Mouse (Mus musculus) ovary, postnatal 10 days (tissue): Measurements from ENCODE around the gene Ranbp2.
A peak's percentile ranks its signal among the peaks of the same experiment; 100 is the strongest.

ENCODE experiments used
- DNase-seq: peaks from one replicate; pipeline ENCODE4 v3.0.0; 2022; ENCODE audit warnings: low spot score

Gene Ranbp2

GRCm38 (mm10) chr10:58446384-58447279, at the start of gene Ranbp2:
Gene Ranbp2 (plus strand): TSS chr10:58446920.
- DNase-seq, result peak; percentile 90

- no peak for DNase-seq
These were observed 47.8 kb upstream of the Ranbp2 start for GRCm38 (mm10) chr10:58398941-58399340.

GRCm38 (mm10) chr10:58401838-58402237, 44.9 kb upstream of the Ranbp2 start:
- DNase-seq, result no peak

DNA sequence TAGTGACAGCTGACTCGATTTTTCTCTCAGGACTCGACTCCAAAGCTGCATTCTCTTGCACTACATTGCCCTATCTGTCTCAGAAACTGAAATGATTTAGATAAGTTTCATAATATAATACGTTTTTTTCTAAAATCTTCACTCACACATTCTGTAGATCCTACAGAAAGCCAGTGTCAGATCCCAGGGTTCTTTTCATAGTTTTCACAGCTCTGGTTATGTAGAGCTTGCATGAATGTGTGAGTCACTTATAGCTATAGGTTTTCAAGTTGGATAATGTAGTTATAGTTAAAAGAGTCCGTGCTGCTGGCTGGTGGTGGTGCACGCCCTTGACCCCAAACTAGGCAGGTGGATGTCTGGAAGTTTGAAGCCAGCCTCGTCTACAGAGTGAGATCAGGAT, 42.1 kb upstream of the Ranbp2 start:
- no peak for DNase-seq

DNA sequence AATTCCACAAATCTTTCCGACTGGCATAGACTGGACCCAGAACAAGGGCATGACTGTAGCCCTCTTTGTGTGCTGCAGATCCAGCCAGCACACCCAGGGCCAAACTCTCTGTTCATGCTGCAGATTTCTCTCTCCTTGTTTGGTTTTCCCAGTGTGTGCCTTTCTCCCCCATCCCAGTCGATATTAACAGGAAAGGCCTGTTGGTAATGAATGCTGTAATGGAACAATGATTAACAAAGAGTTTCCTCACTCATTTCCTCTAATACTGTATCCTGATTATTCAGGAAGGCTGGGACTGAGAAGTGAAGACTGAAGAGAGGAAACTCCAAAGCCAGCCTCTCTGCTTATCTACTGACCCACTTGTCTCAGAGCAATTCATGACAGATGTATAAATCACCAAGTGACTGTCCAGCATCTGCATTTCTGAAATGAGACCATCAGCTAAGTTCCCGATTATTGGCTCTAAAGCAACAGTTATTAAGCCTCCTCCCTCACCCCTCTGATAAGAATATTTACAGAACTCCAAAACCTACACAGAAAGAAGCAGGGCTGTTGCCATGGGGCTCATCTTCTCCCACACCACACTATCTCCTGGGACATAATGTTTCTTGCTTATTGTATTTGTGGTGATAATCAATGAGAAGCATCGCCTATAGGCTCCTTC, 41.3 kb upstream of the Ranbp2 start:
- DNase-seq, result no peak

DNA sequence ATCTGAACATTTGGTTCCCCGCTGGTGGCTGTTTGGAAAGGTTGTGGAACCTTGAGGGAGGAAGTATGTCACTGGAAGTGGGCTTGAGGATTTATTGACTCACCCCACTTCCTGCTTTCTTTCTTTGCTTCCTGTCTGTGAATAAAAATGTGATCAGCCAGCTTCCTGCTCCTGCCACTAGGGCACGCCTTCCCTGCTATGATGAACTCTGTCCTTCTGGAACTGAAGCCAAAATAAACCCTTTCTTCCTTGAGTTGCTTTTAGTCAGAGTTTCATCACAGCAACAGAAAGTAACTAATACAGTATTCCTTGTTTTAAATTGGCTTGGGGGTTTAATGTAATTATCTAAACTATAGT, 40.8 kb upstream of the Ranbp2 start:
- DNase-seq, result no peak

DNA sequence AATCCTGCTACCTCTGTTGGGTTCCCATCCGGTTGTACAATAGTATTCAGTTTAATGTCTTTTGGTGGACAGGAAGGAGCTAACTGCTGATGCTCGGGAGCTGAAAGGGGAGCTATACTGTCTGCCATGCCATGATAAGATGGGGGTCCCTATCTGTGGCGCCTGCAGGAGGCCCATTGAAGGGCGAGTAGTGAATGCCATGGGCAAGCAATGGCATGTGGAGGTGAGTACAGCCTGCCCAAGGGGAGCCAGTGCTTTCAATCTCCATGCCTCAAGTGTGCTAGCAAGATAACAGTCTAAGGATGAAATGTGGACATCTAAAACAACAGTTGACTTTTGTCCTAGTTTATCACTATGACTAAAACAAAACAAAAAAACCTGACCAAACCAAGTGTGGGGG, 34.4 kb upstream of the Ranbp2 start:
- DNase-seq, result no peak

DNA sequence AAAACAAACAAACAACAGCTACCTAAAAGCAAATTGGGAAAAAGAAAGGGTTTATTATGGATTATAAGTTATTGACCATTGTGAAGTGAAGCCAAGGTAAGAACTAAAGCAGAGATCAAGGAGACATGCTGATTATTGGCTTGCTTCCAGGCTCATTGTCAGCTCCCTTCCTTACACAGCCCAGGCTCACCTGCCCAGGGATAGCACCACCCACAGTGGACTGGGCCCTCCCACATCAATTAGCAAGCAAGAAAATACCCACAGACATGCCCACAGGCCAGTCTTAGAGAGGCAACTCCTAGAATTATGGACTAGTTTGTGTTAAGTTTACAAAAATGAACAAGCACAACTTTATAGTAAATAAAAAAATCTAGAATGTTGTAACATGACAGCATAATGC, 33.9 kb upstream of the Ranbp2 start:
- no peak for DNase-seq

- no peak for DNase-seq
These were observed 30.0 kb upstream of the Ranbp2 start for GRCm38 (mm10) chr10:58416702-58417101.

- DNase-seq, result no peak
These were observed 28.3 kb upstream of the Ranbp2 start for GRCm38 (mm10) chr10:58418290-58418971.

- DNase-seq, result no peak
These were observed 18.8 kb upstream of the Ranbp2 start for GRCm38 (mm10) chr10:58427930-58428329.

- DNase-seq, result no peak
These were observed 870 bp upstream of the Ranbp2 start for GRCm38 (mm10) chr10:58445850-58446249.

GRCm38 (mm10) chr10:58447280-58447781, 611 bp downstream of the Ranbp2 start:
- DNase-seq, result no peak

GRCm38 (mm10) chr10:58451575-58451974, 4.9 kb downstream of the Ranbp2 start:
- DNase-seq, result no peak

DNA sequence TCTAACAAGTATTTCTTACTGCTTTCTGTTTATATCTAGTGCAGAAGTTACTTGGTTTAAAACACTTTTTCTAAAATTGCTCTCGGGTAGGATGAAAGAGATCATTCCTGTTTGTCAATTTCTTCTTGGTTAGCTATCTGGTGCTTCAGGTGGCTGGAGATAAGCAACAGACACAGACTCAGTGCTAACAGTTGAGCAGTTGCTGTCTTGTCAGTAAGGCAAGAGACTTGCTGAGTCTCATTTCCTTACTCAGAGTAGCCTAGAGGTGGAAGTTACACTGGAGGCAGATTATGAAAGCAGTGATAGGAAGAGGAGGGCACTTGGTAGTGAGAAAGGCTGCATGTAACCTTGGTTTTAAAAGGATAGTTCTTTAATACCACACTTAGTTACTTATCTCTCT, 5.5 kb downstream of the Ranbp2 start:
- no peak for DNase-seq

DNA sequence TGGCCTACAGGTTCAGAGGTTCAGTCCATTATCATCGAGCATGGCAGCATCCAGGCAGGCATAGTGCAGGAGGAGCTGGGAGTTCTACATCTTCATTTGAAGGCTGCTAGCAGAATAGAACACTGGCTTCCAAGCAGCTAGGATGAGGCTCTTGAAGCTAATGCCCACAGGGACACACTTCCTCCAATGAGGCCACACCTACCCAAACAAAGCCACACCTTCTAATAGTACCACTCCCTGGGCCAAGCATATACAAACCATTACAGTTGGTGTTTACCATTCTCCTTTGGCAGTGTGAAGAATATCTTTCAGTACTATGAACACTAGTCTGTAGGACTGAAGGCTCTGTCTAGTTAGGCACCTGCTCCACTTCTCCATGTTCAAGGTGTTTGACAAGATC, 13.2 kb downstream of the Ranbp2 start:
- no peak for DNase-seq

DNA sequence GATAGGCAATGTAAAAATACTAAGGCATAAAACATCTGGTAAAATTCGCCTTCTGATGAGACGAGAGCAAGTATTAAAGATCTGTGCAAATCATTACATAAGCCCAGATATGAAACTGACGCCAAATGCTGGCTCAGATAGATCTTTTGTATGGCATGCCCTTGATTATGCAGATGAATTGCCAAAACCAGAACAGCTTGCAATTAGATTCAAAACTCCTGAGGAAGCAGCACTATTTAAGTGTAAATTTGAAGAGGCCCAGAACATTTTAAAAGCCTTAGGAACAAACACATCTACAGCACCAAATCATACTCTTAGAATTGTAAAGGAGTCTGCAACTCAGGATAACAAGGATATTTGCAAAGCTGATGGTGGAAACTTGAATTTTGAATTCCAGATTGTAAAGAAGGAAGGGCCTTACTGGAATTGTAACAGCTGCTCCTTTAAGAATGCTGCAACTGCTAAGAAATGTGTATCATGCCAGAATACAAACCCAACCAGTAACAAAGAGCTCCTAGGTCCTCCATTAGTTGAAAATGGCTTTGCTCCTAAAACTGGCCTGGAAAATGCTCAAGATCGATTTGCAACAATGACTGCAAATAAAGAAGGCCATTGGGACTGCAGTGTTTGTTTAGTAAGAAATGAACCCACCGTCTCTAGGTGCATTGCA, 30.5 kb downstream of the Ranbp2 start:
- no peak for DNase-seq

- no peak for DNase-seq
These were observed 31.4 kb downstream of the Ranbp2 start for GRCm38 (mm10) chr10:58478071-58478578.

GRCm38 (mm10) chr10:58479954-58480490, 33.3 kb downstream of the Ranbp2 start:
- DNase-seq, result no peak

DNA sequence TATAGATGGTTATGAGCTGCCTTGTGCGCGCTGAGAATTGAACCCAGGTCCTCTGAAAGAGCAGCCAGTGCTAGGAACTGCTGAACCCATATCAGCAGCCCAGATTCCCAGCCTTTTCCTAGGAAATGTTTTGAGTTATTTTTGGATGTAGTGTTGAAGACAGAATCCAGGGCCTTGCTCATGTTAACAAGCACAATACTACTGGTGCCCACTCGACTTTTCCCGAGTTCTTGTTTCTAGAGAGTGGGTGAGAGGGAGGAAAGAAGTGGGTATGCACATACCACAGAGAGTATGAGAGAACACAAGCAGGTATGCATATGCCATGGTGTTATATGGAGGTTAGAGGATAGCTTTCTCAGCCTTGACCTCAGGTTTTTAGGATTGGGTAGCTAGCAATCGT, 44.3 kb downstream of the Ranbp2 start:
- DNase-seq, result no peak

DNA sequence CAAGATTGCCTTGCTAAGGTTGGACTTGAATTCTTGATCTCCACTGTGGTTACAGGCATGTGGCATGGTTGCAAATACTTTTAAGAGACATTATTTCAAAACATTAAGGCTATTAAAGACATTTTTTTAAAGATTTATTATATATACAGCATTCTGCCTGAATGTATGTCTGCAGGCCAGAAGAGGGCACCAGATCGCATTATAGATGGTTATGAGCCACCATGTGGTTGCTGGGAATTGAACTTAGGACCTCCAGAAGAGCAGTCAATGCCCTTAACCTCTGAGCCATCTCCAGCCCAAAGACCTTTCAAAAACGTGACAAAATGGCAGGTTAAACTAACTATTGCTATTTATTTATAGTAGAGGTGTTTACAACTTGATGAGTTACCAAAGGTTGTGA, 48.9 kb downstream of the Ranbp2 start:
- DNase-seq, result no peak

DNA sequence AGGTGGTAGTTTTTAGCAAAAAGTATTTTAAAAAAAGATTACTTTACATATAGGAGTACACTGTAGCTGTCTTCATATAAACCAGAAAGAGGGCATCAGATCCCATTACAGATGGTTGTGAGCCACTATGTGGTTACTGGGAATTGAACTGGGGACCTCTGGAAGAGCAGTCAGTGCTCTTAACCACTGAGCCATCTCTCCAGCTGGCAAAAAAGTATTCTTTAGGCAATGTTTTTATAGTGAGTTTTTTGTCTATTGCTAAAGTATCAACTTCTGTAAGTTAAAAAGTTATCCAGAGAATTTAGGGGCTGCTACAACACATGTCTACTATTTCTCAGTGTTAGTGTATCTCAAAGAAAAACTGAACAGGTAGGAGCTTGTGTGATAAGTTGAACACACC, 50.0 kb downstream of the Ranbp2 start:
- no peak for DNase-seq
